Mouse (Mus musculus) thymus, postnatal 14 days (tissue): ENCODE data around the gene Fgfr2.
A peak's percentile ranks its signal among the peaks of the same experiment; 100 is the strongest.
"Not testable (repeated sequence)": the region's sequence is repeated elsewhere in the genome, so short reads cannot be mapped to it uniquely, and the experiment has no call there.

Experiments used
- DNase-seq: peaks from one replicate; pipeline ENCODE4 v3.0.0; 2021

The Fgfr2 gene

DNA sequence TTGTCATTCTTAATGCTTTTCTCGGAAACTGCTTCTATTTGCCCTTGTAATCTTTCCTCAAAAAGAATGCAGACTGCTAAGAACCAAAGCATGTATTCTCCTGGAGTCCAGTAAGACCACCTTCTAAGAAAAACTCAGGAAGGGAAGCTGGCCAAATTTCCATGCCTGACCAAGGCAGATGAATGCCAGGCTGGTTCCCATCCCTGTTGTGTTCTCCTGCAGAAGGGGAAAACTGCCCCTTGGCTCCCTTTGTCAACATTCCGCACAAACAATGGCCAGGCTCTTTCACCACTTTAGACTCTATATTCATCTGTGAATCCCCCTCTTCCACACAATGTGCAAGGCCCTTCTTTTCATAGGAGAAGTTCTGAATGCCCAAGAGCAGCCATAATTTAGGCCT lies 5.3 kb downstream of the Fgfr2 start:
- no peak for DNase-seq

DNA sequence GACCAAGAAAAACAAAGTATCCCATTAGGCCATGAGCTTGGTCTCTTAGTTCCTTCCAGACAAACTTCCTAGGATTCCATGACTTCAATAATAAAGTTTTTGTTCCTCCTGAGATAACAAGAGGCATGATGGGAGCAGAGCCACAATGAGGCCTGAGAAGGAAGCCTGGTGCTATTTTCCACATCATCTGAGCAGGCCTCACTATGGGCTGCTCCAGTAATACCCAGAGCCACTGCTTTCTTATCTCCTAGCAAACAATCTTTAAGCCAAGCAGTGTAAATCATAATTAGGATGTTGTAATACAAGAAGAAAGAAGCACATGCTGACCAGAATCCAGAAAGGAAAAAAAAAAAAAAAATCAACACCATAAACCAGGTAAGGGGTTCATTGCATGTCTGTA lies 6.6 kb downstream of the Fgfr2 start:
- no peak for DNase-seq

GRCm38 (mm10) chr7:133115886-133116285 lies 7.3 kb downstream of the Fgfr2 start:
- no peak for DNase-seq

DNA sequence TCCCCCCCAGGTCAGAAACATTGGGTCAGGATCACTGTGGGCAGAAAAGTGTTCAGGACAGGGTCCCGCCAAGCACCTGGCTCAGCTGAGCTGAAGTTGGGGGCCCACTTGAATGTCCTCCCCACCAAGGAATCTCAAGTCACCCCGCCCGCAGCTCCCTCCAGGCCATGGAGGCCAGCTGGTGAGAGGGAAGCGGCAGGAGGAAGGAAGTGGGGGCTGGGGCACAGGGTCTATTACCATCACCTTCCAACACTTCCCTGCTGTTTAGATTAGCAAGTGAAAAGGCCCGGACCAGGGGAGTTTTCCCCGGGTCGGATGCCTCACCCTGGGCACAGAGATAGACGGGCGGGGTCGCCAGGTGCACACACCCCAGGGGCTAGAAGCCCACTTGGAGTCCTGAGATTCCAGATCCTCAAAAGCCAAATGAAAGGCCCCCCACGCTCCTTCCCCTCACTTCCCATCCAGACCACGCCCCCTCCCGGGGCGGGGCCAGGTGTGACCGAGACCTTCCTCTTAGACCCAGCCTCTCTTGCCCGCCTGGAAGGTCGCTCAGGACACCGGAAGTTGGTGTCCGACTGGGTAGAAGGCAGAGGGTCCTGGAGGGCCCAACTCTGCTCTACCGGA lies 8.2 kb downstream of the Fgfr2 start:
- DNase-seq: peak; percentile 20

DNA sequence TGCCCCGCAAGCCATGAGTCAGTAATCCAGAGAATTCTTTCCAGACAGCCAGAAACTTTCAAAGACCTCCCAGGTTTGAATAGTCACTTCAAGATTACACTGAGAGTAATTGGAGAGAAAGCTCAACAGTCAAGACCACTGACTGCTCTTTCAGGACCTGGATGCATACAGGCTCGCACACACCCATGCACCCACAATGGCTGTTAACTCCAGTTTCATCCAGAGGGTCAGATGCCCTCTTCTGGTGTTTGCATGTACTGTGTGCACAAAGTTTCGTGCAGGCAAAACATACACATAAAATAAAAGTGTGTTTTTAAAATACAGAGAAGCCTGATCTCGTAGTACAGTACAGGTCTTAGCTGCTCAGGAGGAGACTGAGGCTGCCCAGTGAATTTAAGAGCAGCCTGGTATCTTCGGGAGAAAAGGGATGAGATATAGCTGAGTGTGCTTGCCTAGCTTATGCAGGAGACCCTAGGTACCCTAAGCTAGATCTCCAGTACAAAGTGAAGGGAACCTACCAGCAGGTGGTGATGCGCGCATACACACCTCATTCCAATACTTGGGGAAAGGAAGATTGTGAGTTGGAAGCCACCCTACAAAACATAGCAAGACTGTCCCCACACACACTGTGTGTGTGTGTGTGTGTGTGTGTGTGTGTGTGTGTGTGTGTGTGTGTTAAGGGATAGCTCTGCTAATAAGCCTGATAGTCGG lies 9.8 kb downstream of the Fgfr2 start:
- no peak for DNase-seq

- no peak for DNase-seq
Observed at GRCm38 (mm10) chr7:133112351-133112831, 10.8 kb downstream of the Fgfr2 start.

- no peak for DNase-seq
Observed at GRCm38 (mm10) chr7:133109442-133109841, 13.7 kb downstream of the Fgfr2 start.

DNA sequence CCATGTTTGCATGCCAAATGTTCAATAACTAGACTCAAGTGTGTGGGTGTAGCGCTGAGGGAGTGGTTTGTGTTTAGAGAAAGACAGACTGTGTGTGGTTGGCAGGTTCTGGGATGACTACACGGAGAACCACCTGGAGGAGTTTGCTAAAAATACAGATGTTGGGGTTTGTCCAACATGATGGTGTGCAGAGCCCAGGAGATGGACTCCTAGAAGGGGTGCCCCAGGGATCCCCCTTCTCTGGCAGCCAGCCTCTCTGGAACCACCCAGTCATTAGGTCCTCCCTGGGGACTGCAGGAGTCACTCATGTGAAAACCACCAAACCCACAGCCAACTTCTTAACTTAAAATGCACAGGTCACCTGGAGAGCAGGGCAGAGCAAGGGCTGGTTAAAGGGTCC lies 14.5 kb downstream of the Fgfr2 start:
- DNase-seq: no peak

GRCm38 (mm10) chr7:133102578-133102977 lies 20.6 kb downstream of the Fgfr2 start:
- no peak for DNase-seq

- no peak for DNase-seq
Observed at GRCm38 (mm10) chr7:133101070-133101469, 22.1 kb downstream of the Fgfr2 start.

DNA sequence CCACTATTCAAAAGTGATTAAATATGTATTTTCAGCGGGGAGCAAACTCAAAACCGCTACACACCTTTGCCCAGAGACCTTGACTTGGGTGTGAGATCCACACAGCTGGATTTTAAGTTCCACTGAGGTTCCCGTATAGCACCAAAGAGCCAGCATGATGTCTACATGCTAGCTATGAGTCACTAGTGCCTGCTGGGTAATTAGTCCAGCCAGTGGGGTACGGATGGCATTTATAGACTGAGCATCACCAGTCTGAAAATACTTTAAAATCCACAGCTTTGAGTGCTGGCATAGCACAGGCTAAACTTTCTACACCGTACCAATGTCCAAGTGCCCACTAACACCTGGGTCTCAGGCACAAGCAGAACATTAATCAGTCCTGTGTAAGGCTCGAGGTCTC lies 23.0 kb downstream of the Fgfr2 start:
- DNase-seq: no peak

DNA sequence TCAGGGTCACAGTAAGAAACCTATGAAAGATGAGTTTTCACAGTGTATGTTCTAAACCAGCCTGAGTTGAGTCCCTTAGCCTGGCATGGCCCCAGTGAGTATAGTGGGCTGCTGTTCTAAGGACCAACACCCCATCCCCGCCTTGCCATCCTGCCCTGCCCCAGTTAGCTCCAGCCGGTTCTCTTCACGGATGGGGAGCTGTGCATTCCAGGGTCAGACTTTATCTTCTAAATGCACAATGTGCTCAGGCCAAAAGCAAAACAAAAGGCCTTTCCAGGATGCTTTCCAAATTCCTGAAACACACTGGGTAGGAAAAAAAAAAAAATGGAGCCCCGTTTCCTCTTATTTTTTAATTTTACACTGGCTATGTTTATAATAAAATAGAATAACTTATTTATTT lies 23.9 kb downstream of the Fgfr2 start:
- no peak for DNase-seq

DNA sequence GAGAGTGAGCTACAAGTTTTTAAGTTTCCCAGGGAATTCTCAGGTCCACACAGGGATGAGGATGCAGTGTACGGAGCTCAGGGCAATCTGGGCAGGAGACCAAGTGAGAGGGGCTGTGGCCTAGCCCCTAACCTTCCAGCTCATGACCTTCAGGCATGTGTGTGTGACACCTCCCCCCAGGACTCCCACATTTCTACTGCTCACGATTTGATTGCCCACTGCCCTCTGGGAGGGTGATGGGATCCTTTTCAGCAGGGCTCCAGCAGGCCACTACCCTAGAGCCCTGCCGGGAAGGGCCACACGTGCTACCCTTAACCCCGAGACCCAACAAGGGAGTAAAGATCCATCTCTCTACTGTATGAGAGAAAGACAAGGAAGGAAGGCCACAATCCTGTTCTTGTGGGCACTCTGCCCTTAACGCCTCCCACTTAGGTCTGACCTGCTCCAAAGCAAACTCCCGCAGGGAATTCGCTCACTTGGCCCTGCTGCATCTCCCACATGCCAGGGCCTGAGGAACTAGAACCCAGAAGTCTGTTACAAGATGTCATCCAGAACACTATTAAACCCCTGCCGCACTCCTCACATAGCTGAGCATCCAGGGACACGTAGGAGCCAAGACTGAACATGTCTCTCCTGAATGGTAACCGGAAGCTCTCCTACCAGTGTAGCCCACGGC lies 24.9 kb downstream of the Fgfr2 start:
- DNase-seq: no peak

GRCm38 (mm10) chr7:133095610-133096009 lies 27.5 kb downstream of the Fgfr2 start:
- DNase-seq: not testable (repeated sequence)

- no peak for DNase-seq
Observed at GRCm38 (mm10) chr7:133094711-133095495, 28.2 kb downstream of the Fgfr2 start.

DNA sequence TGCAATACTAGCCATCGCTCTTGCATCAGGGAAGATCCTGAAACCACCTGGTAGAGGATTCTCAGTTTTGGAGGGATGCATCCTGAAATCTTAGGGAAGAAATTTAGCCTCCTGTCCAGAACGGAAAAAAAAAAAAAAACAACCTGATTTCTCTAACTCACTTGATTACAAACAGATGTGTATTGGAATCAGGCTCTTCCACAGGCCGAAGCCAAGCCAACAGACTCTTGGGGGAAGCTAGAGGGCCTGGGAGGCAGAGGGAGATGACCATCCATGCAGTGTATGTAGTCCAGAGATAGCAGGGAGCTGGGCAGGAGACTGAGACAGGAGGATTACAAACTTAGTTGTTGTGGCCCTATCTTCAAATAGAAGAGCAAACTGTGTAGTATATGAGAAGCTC lies 29.0 kb downstream of the Fgfr2 start:
- no peak for DNase-seq

- DNase-seq: no peak
Observed at GRCm38 (mm10) chr7:133093731-133094130, 29.4 kb downstream of the Fgfr2 start.

GRCm38 (mm10) chr7:133090641-133091040 lies 32.5 kb downstream of the Fgfr2 start:
- DNase-seq: no peak

- no peak for DNase-seq
Observed at GRCm38 (mm10) chr7:133089621-133090260, 33.4 kb downstream of the Fgfr2 start.

DNA sequence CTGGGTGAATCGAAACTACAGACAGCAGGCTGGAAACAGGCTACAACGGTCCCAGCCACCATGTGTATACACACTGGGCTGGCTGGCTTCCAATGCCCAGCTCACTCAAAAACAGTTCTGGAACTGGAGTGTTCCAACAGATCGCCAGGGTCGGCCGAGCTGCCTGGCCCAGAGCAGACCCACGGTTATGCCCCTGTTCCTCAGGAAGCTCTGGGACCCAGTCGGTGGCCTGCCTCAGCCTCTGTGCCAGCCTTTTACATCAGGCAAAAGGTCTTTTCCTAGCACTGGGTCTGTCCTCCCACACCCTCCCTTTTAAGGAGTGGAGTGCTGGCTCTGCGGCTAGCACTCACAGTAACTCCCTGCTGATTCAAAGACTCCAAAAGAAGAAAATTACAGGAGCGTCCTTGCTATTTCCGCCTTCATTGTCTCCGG lies 34.3 kb downstream of the Fgfr2 start:
- no peak for DNase-seq

- no peak for DNase-seq
Observed at GRCm38 (mm10) chr7:133088411-133088810, 34.7 kb downstream of the Fgfr2 start.

GRCm38 (mm10) chr7:133085408-133085807 lies 37.7 kb downstream of the Fgfr2 start:
- no peak for DNase-seq
